Mouse (Mus musculus): ENCODE measurements around the gene G430095P16Rik.

G430095P16Rik gene

GRCm38 (mm10) chr8:84743517-84744420, 21.0 kb downstream of the G430095P16Rik start:
- peak; percentile 59 to 74 for DNase-seq

GRCm38 (mm10) chr8:84745032-84745925, 22.5 kb downstream of the G430095P16Rik start:
- DNase-seq, result no peak

GRCm38 (mm10) chr8:84749519-84749918, 26.7 kb downstream of the G430095P16Rik start:
- peak; percentile 65 for DNase-seq

- DNase-seq, result no peak
Observed at GRCm38 (mm10) chr8:84752734-84753582, 30.2 kb downstream of the G430095P16Rik start.

- DNase-seq, result peak; percentile 68 to 71
Observed at GRCm38 (mm10) chr8:84757501-84757900, 34.7 kb downstream of the G430095P16Rik start.

- DNase-seq, result no peak
Observed at GRCm38 (mm10) chr8:84758308-84758707, 35.5 kb downstream of the G430095P16Rik start.

- DNase-seq, result peak; percentile 67 to 76
Observed at GRCm38 (mm10) chr8:84759126-84759525, 36.3 kb downstream of the G430095P16Rik start.

GRCm38 (mm10) chr8:84759718-84760117, 36.9 kb downstream of the G430095P16Rik start:
- DNase-seq, result no peak

GRCm38 (mm10) chr8:84760405-84760805, 37.6 kb downstream of the G430095P16Rik start:
- peak in 1 of 2 experiments; percentile 55 for DNase-seq

- DNase-seq, result no peak
Observed at GRCm38 (mm10) chr8:84760901-84761300, 38.1 kb downstream of the G430095P16Rik start.

GRCm38 (mm10) chr8:84764100-84764499, 41.3 kb downstream of the G430095P16Rik start:
- peak; percentile 63 to 68 for DNase-seq

GRCm38 (mm10) chr8:84764870-84765495, 42.2 kb downstream of the G430095P16Rik start:
- DNase-seq, result peak; percentile 57 to 70

GRCm38 (mm10) chr8:84765629-84766028, 42.8 kb downstream of the G430095P16Rik start:
- DNase-seq, result peak in 1 of 2 experiments; percentile 60

GRCm38 (mm10) chr8:84766422-84766821, 43.6 kb downstream of the G430095P16Rik start:
- no peak for DNase-seq

- peak in 1 of 2 experiments; percentile 55 for DNase-seq
Observed at GRCm38 (mm10) chr8:84767221-84767620, 44.4 kb downstream of the G430095P16Rik start.

- peak; percentile 63 to 67 for DNase-seq
Observed at GRCm38 (mm10) chr8:84768343-84769095, 45.7 kb downstream of the G430095P16Rik start.

GRCm38 (mm10) chr8:84769324-84769723, 46.5 kb downstream of the G430095P16Rik start:
- peak; percentile 79 to 83 for DNase-seq

GRCm38 (mm10) chr8:84770100-84770953, 47.5 kb downstream of the G430095P16Rik start:
- peak in 1 of 2 experiments; percentile 60 for DNase-seq

- DNase-seq, result peak; percentile 55 to 62
Observed at GRCm38 (mm10) chr8:84771000-84771687, 48.3 kb downstream of the G430095P16Rik start.
